Mouse (Mus musculus): ENCODE measurements at regions not wholly inside any gene's neighbourhood (a gene's known extent, or its start where the extent isn't known, plus 50 kb on each side); places are given as distances from the start of the nearest gene placed in this dataset.

DNA sequence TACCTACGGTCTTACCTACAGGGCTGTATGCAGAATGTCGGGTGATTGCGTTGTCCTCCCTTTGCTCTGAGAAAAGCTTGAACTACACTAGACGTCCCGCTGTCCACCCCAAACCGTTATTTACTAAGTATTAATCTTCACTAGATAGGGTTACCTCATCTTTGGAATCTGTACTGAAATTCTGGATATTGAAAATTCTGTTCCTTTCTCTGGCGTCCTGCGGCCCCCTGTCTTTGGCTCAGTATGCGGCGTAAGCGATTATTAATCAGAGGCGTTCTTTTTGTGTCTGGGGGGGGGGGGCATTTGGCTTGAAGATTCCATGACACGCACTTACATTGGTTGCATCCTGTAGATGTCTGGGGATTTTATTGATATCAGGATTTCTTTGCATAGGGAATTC is 222.0 kb downstream of the Mef2c start:
- WGBS = 2% methylated on average over 13 of the region's 13 CpGs
- DNase-seq (ENCODE audit: low spot score) = no peak
- H3K27ac ChIP-seq = no peak overlapping the region

DNA sequence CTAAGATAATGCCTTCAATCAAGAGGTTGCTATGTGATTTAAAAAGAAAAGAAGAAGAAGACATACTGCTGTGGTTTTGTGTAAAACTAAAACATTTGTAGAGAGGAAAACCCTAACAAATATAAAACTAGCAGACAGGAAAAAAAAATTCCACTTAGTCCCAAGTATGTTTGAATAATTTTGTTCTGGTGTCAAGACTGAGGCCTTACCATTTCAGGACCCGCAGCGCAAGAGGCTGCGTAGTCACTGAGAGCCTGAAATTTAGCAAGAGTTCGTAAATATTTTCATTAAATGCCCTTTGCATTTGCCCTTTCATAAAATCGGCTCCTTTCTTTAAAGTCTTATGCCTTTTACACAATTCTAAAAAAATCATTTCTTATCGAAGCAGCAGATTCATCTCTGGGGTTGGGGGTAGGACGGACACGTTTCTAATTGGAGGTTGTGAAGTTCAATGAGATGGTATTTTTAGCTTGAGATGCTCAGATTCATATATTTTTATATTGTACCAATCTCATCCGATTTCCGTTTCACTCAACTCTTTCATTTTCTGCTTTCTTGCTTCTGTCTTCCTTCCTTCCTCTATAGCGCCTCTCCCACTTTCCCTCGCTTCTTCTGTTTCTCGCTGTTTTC is 222.6 kb downstream of the Mef2c start:
- peaks cover 6% of the 10 kb centered on the region; the same call in 1 of the 2 replicates for H3K4me1 ChIP-seq
- H3K9me3 ChIP-seq = no peaks in the 10 kb centered on the region
- DNase-seq (ENCODE audit: low spot score) = no peak
- no peak overlapping the region for H3K27ac ChIP-seq
- no peaks in the 10 kb centered on the region for H3K36me3 ChIP-seq
- H3K27me3 ChIP-seq (ENCODE audit: insufficient read depth, poor library complexity, severe bottlenecking) = peaks cover 87% of the 10 kb centered on the region
- 3% methylated on average over 13 of the region's 13 CpGs for WGBS
- H3K4me3 ChIP-seq = peak overlapping the region; percentile 40; the same call in 1 of the 2 replicates

More for the DNA sequence above, 222.0 kb downstream of the Mef2c start:
- peaks cover 9% of the 10 kb centered on the region for H3K4me1 ChIP-seq
- no peaks in the 10 kb centered on the region for H3K36me3 ChIP-seq
- H3K4me3 ChIP-seq = no peak overlapping the region
- H3K27me3 ChIP-seq (ENCODE audit: insufficient read depth, poor library complexity, severe bottlenecking) = peaks cover 87% of the 10 kb centered on the region
- H3K9me3 ChIP-seq = no peaks in the 10 kb centered on the region

GRCm38 (mm10) chr13:83727051-83727765 is 223.4 kb downstream of the Mef2c start:
- H3K9me3 ChIP-seq = no peaks in the 10 kb centered on the region
- no peak for DNase-seq (ENCODE audit: low spot score)
- WGBS = 2% methylated on average over 36 of the region's 38 CpGs

DNA sequence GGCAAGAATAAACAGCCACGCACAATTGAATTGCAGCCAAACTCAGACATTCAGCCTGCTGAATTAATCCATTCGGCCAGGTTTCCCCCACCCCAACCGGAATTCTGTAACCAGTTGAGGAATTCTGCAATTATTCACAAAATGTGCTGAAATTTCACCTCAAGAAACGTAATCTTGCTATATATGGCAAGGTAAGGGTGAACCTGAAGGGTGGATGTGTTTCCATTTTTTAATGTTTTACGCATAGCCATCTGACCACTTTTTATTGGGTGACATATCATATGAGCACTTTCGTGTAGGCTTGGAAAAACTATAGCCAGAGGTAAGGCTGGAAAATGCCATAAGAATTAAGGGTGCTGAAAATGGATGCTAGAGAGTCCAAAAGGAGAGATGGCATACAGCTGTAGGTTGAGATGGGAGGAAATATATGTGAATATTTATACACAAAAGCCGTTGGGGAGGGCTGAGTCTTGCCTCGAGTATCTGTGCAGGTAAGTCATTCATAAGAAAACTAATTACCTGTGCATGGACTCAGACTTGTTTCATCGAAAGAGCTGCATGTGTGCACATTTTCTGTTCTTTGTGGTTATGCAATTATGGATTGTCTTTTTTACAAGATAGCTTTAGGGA is 224.0 kb downstream of the Mef2c start:
- peaks cover 8% of the 10 kb centered on the region; the same call in 1 of the 2 replicates for H3K4me1 ChIP-seq
- H3K36me3 ChIP-seq = no peaks in the 10 kb centered on the region
- H3K4me3 ChIP-seq = no peak overlapping the region
- peaks cover 86% of the 10 kb centered on the region for H3K27me3 ChIP-seq (ENCODE audit: insufficient read depth, poor library complexity, severe bottlenecking)
- 11% methylated on average over 9 of the region's 9 CpGs for WGBS
- DNase-seq (ENCODE audit: low spot score) = no peak
- H3K27ac ChIP-seq = no peak overlapping the region
- no peaks in the 10 kb centered on the region for H3K9me3 ChIP-seq

More at GRCm38 (mm10) chr13:83727051-83727765, 223.4 kb downstream of the Mef2c start:
- Histone ChIP-seq H3K36me3 (no peaks in the 10 kb centered on the region), H3K4me1 (peaks cover 6% of the 10 kb centered on the region; the same call in 1 of the 2 replicates), H3K4me3 (peak overlapping the region; percentile 40), H3K27me3 (ENCODE audit: insufficient read depth, poor library complexity, severe bottlenecking) (peaks cover 86% of the 10 kb centered on the region), H3K27ac (no peak overlapping the region)

DNA sequence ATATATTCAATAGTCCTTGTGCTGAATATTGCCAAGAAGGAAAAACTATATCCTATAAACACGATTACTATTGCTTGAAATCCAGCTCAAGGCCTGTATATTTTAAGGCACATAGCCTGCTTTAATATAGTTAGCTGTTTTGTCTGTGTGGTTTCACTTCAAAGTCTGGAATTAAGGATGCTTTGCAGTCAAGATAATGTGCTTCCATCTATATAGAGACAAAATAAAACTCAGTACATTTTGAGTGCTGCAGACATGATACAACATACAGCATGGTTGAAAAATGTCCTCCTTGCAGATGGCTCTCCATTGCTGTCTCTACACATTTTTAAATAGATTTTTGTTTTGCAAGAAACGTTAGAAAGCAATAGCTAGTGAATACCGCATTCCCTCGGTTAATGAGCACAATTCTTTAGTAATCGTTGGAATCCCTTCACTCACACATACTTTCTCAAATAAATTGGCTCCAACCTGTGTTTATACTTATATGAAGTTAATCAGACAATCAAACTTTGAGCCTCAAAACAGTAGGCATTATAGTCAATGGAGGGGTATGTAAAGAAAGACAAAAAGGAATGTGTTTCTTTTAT is 224.7 kb downstream of the Mef2c start:
- H3K4me1 ChIP-seq = peaks cover 9% of the 10 kb centered on the region; the same call in 1 of the 2 replicates
- 12% methylated on average over 5 of the region's 5 CpGs for WGBS
- H3K4me3 ChIP-seq = no peak overlapping the region
- peaks cover 86% of the 10 kb centered on the region for H3K27me3 ChIP-seq (ENCODE audit: insufficient read depth, poor library complexity, severe bottlenecking)
- no peak for DNase-seq (ENCODE audit: low spot score)
- H3K27ac ChIP-seq = no peak overlapping the region
- no peaks in the 10 kb centered on the region for H3K9me3 ChIP-seq
- H3K36me3 ChIP-seq = no peaks in the 10 kb centered on the region

- peak; percentile 85 for DNase-seq (ENCODE audit: low spot score)
- H3K27ac ChIP-seq = peak overlapping the region; percentile 10; the same call in 1 of the 2 replicates
These were observed 225.6 kb downstream of the Mef2c start for GRCm38 (mm10) chr13:83729331-83730009.

GRCm38 (mm10) chr13:83730155-83730712 is 226.4 kb downstream of the Mef2c start:
- H3K9me3 ChIP-seq = no peaks in the 10 kb centered on the region
- peaks cover 11% of the 10 kb centered on the region; the same call in 1 of the 2 replicates for H3K4me1 ChIP-seq
- no peaks in the 10 kb centered on the region for H3K36me3 ChIP-seq
- peak overlapping the region; percentile 93 for H3K27ac ChIP-seq
- DNase-seq (ENCODE audit: low spot score) = no peak
- H3K4me3 ChIP-seq = peak overlapping the region; percentile 73
- 1% methylated on average over 16 of the region's 16 CpGs for WGBS
- peaks cover 84% of the 10 kb centered on the region for H3K27me3 ChIP-seq (ENCODE audit: insufficient read depth, poor library complexity, severe bottlenecking)

More at GRCm38 (mm10) chr13:83729331-83730009, 225.6 kb downstream of the Mef2c start:
- Histone ChIP-seq H3K4me1 (peaks cover 11% of the 10 kb centered on the region; the same call in 1 of the 2 replicates), H3K4me3 (peak overlapping the region; percentile 73), H3K36me3 (no peaks in the 10 kb centered on the region), H3K27me3 (ENCODE audit: insufficient read depth, poor library complexity, severe bottlenecking) (peaks cover 84% of the 10 kb centered on the region), H3K9me3 (no peaks in the 10 kb centered on the region)
- under 1% methylated on average over 33 of the region's 33 CpGs for WGBS

DNA sequence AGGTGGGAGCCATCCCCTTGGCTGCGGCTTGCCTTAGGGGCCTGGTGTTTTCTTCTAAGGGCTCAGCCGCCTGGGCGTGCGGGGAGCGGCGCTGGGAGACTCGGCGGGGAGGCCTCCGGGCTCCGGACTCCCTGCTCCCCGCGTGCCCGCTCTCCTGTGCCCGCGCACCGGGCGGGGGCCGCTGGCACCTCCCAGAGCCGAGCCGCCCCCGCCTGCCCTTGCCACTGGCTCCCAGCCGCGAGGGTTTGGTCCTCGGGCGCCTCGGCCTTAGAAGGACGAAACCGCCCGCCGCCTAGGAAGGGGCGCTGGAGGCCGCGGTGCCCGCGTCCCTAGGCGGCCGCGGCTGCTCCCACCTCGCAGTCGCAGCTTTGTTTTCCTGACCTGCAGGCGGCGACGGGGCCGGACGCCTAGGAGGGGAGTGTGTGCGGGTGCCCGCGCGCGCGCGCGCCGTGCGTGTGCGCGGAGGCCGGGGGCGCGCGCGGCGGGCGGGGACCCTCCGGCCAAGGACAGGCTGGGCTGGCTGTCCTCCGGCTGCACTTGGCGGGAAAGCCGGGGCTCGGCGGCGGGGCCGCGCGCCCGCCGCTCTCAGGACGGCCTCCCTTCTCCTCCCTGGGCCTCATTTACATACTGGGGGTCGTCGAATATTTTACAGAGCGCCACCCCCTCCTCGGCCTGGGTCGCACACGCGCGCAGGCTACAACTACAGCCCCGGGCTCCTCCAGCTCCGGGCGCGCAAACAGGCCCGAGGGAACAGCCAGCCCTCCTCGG is 227.1 kb downstream of the Mef2c start:
- H3K27me3 ChIP-seq (ENCODE audit: insufficient read depth, poor library complexity, severe bottlenecking) = peaks cover 84% of the 10 kb centered on the region

GRCm38 (mm10) chr13:83731481-83732006 is 227.7 kb downstream of the Mef2c start:
- Histone ChIP-seq H3K9me3 (no peaks in the 10 kb centered on the region), H3K4me3 (peak overlapping the region; percentile 73), H3K36me3 (no peaks in the 10 kb centered on the region), H3K4me1 (peaks cover 11% of the 10 kb centered on the region; the same call in 1 of the 2 replicates), H3K27me3 (ENCODE audit: insufficient read depth, poor library complexity, severe bottlenecking) (peaks cover 84% of the 10 kb centered on the region), H3K27ac (peak overlapping the region; percentile 93)
- under 1% methylated on average over 10 of the region's 10 CpGs for WGBS
- DNase-seq (ENCODE audit: low spot score) = no peak

More for the DNA sequence above, 227.1 kb downstream of the Mef2c start:
- under 1% methylated on average over 89 of the region's 91 CpGs for WGBS
- Histone ChIP-seq H3K27ac (peak overlapping the region; percentile 93), H3K9me3 (no peaks in the 10 kb centered on the region), H3K4me1 (peaks cover 11% of the 10 kb centered on the region; the same call in 1 of the 2 replicates), H3K4me3 (peak overlapping the region; percentile 73), H3K36me3 (no peaks in the 10 kb centered on the region)
- peak; percentile 86 for DNase-seq (ENCODE audit: low spot score)

GRCm38 (mm10) chr13:83732283-83733121 is 228.7 kb downstream of the Mef2c start:
- Histone ChIP-seq H3K36me3 (no peaks in the 10 kb centered on the region), H3K27ac (no peak overlapping the region), H3K4me3 (peak overlapping the region; percentile 45), H3K9me3 (no peaks in the 10 kb centered on the region), H3K4me1 (peaks cover 5% of the 10 kb centered on the region; the same call in 1 of the 2 replicates), H3K27me3 (ENCODE audit: insufficient read depth, poor library complexity, severe bottlenecking) (peaks cover 83% of the 10 kb centered on the region)
- DNase-seq (ENCODE audit: low spot score) = peak; percentile 75
- WGBS = under 1% methylated on average over 31 of the region's 31 CpGs
